Mouse (Mus musculus) stomach, postnatal 0 days (tissue): ENCODE data around the gene Tnni2. TPM values are rescaled to one million over a fixed set of nuclear protein-coding genes. Genes with fewer than 3 reads are reported as not detected.

ENCODE experiments used
- ATAC-seq: fragments of 200-750 bp; cut with Nextera tagmentation; 2 replicates; pipeline ENCODE4 v1.8.0; 2017; ENCODE audit not compliant: low FRiP score, low TSS enrichment
- DNase-seq: peaks from one replicate; pipeline ENCODE4 v3.0.0-alpha.2; 2016; ENCODE audit warnings: low spot score
- H3K27ac ChIP-seq: fragments of 300-500 bp; sonication (generic); replicated peaks from 2 replicates; pipeline ENCODE4 v1.5.1; 2014; ENCODE audit warnings: mild to moderate bottlenecking, control low read depth
- H3K27me3 ChIP-seq: fragments of 300-500 bp; sonication (generic); 2 replicates; pipeline ENCODE4 v1.6.1; 2014; ENCODE audit warnings: low read length; ENCODE audit not compliant: control insufficient read depth, insufficient read depth
- H3K36me3 ChIP-seq: fragments of 300-500 bp; sonication (generic); 2 replicates; pipeline ENCODE4 v1.6.1; 2014; ENCODE audit warnings: low read length, mixed read lengths; ENCODE audit not compliant: control insufficient read depth, insufficient read depth
- H3K4me1 ChIP-seq: fragments of 300-500 bp; sonication (generic); replicated peaks from 2 replicates; pipeline ENCODE4 v1.6.1; 2014; ENCODE audit warnings: antibody characterized with exemption; ENCODE audit not compliant: control insufficient read depth, insufficient read depth
- H3K4me2 ChIP-seq: fragments of 300-500 bp; sonication (generic); replicated peaks from 2 replicates; pipeline ENCODE4 v1.6.1; 2014; ENCODE audit warnings: low read depth, mild to moderate bottlenecking, control low read depth, moderate library complexity
- H3K4me3 ChIP-seq: fragments of 300-500 bp; sonication (generic); 2 replicates; pipeline ENCODE4 v1.5.1; 2014; ENCODE audit warnings: low read depth, low read length, control low read depth
- H3K9ac ChIP-seq: fragments of 300-500 bp; sonication (generic); 2 replicates; pipeline ENCODE4 v1.6.1; 2014; ENCODE audit warnings: mild to moderate bottlenecking, low read length, control low read depth, mixed read lengths
- H3K9me3 ChIP-seq: fragments of 300-500 bp; sonication (generic); 2 replicates; pipeline ENCODE4 v1.6.1; 2016; ENCODE audit warnings: low read length; ENCODE audit not compliant: control insufficient read depth
- CTCF ChIP-seq: IDR thresholded peaks from 2 replicates; pipeline ENCODE4 v1.5.1; 2016; ENCODE audit warnings: antibody characterized with exemption, low read depth, mild to moderate bottlenecking, moderate library complexity
- EP300 ChIP-seq: optimal IDR thresholded peaks from 2 replicates; pipeline ENCODE3; 2016; ENCODE audit warnings: antibody characterized with exemption
- WGBS: fragments of 180-500 bp; shearing (Covaris S2); extraction: QIAGEN DNeasy Blood & Tissue Kit; methylation state at CpG from one replicate; pipeline ENCODE4 v1.1.7; 2014; 5-methylcytosine and 5-hydroxymethylcytosine counted together
- polyA plus RNA-seq: library from polyadenylated mRNA; unstranded; fragments of >200 nt; fragmentation: Nextera tagmentation; extraction: Ambion mirVana; gene quantifications from 2 replicates; pipeline ENCODE4 v1.2.1, GENCODE M21; 2015

Gene Tnni2
- polyA plus RNA-seq, 1 experiment from 2014 or later, result 19.1 TPM

DNA sequence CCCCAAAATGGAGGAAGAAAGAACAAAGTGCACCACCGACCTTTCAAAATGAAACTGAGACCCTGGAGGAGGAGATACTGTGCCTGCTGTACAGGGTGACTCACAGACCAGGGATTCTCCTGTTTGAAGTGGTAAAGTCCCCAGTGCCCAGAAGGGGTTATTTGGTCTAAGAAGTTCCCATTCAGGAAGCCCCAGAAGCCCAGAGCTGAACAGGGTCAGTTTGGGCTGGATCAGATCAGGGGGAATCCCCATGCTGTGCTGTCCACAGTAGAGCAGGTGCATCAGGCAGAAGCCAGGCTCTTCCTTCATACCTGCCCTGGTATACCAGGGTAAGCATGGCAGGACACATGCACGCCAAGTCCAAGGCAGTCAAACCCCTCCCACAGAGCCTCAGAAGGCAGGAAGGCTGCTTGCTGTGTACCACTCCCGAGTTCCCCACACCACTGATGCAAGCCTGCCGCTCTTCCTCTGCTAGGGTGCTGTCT, 21.0 kb downstream of the Tnni2 start:
- 0 out of 2 replicates have a peak overlapping the region, but pooled peaks have one; percentile 41 for H3K27ac ChIP-seq
- 57% methylated on average over 4 of the region's 4 CpGs for WGBS
- no peak overlapping the region for H3K9ac ChIP-seq
- ATAC-seq, result no peak
- H3K27me3 ChIP-seq, result no peaks in the 10 kb centered on the region
- TF ChIP-seq CTCF (no peak), EP300 (no peak)
- no peaks in the 10 kb centered on the region for H3K36me3 ChIP-seq
- no peak overlapping the region for H3K4me3 ChIP-seq
- DNase-seq, result peak; percentile 12
- H3K9me3 ChIP-seq, result no peaks in the 10 kb centered on the region
- no peak overlapping the region for H3K4me2 ChIP-seq
- 0 out of 2 replicates have a peak, but pooled peaks cover 2% of the 10 kb centered on the region for H3K4me1 ChIP-seq

DNA sequence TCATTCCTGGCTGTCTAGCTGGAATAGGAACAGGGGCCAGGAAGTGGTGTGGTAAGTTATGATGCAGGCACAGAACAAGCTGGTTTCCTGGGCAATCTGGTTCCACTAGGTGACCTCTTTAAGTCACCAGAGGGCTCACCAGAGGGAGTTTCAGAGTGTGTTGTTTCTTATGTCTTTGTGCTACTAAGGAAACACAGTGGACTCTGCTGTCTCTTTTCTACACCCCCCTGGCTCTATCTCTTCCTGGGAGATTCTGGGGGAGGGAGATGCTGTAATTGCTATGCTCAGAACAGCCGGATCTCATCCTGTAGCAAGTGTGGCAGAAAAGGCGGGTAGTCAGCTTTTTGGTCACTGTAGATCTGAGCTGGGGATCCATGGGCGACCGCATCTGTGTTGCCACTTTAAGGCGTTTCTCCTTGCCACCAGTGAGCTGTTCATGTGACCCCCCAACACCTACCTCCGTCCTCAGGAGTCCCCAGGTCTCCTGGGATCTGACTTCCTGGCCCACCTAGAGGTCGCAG, 28.6 kb downstream of the Tnni2 start:
- H3K9me3 ChIP-seq, result no peaks in the 10 kb centered on the region
- peak; percentile 12 for DNase-seq
- H3K4me1 ChIP-seq, result peaks cover 8% of the 10 kb centered on the region
- no peak for TF ChIP-seq CTCF
- TF ChIP-seq EP300, result no peak
- H3K27ac ChIP-seq, result peak overlapping the region; percentile 97
- no peak for ATAC-seq
- no peaks in the 10 kb centered on the region for H3K27me3 ChIP-seq
- H3K4me2 ChIP-seq, result no peak overlapping the region
- H3K9ac ChIP-seq, result 0 out of 2 replicates have a peak overlapping the region, but pooled peaks have one; percentile 45
- no peaks in the 10 kb centered on the region for H3K36me3 ChIP-seq
- no peak overlapping the region for H3K4me3 ChIP-seq
- WGBS, result 54% methylated on average over 7 of the region's 7 CpGs

DNA sequence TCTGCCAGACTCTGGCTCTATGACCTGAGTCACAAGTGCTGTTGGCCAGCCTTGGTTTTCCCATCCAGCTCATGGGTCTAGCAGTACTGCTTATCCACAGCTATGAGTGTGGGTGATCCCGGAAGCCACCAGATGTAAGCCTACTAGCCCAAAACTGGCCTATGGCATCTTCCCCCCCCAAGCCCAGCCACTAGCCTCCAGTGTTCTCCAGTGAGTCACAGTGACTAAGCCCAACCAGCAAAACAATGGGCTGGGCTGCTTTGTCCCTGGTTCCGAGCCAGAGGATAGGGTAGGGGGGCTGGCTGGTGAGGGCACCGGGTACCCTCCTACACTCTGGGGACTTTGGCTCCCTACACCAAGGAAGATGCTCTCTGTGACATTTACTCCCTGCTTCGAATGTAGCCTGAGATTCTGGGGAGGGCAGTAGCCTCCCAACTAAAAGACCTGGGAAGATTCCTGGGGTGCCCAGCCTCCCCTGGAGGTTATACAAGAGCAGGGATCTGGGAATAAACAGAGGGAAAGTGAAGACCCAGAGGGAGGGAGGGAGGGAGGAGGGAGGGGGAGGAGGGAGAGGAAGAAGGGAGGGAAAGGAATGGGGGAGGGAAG, 29.3 kb downstream of the Tnni2 start:
- TF ChIP-seq CTCF, result no peak
- no peak for TF ChIP-seq EP300
- Histone ChIP-seq H3K4me3 (no peak overlapping the region), H3K27ac (peak overlapping the region; percentile 97), H3K9ac (peak overlapping the region; percentile 45; the same call in 1 of the 2 replicates), H3K27me3 (no peaks in the 10 kb centered on the region), H3K36me3 (no peaks in the 10 kb centered on the region), H3K9me3 (no peaks in the 10 kb centered on the region), H3K4me2 (peak overlapping the region; percentile 40; the same call in 1 of the 2 replicates), H3K4me1 (peaks cover 8% of the 10 kb centered on the region)
- 18% methylated on average over 4 of the region's 4 CpGs for WGBS
- ATAC-seq (peak; percentile 68), DNase-seq (peak; percentile 51)

- TF ChIP-seq EP300, result no peak
- TF ChIP-seq CTCF, result no peak
- ATAC-seq, result 0 out of 2 replicates have a peak, but pooled peaks have one; percentile 20
- Histone ChIP-seq H3K4me2 (peak overlapping the region; percentile 40), H3K9me3 (no peaks in the 10 kb centered on the region), H3K36me3 (no peaks in the 10 kb centered on the region), H3K4me1 (peaks cover 8% of the 10 kb centered on the region), H3K4me3 (0 out of 2 replicates have a peak overlapping the region, but pooled peaks have one; percentile 17), H3K27ac (peak overlapping the region; percentile 97), H3K9ac (peak overlapping the region; percentile 57), H3K27me3 (no peaks in the 10 kb centered on the region)
- WGBS, result 35% methylated on average over 6 of the region's 6 CpGs
- no peak for DNase-seq
Observed at GRCm38 (mm10) chr7:142471414-142471861, 29.8 kb downstream of the Tnni2 start.

DNA sequence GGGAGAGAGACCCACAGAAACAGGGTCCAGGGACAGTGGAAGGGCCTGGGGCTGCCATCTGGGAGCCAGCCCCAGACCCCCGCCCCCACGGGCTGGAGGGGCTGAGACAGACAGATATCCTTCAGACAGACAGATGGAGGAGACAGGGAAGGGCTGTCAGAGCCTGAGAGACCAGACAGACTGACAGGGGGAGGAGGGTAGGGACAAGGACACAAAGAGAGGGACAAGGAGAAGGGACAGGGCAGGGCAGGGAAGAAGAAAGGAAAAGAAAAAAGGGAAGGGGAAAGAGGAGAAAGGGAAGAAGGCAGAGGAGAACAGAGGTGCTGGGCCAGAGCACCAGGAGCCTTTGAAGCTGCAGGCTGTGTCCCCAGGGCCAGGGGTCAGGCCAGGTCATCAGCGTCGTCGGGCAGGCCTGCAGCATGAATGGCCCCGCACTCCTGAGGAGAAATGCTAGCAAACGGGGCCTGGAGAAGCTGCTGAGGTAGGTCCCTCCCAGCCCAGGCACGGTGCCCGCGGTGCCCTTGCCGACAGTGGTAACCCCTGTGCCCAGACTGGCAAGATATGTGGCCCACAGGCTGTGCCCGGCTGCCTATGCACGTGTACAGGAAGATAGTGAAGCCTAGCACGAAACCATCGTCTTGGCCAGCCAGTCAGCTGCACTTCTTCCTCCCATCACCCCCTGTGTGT, 30.4 kb downstream of the Tnni2 start:
- H3K4me3 ChIP-seq, result peak overlapping the region; percentile 17
- DNase-seq (peak; percentile 10), ATAC-seq (no peak)
- 38% methylated on average over 15 of the region's 15 CpGs for WGBS
- H3K4me1 ChIP-seq, result peaks cover 8% of the 10 kb centered on the region
- peak overlapping the region; percentile 57 for H3K9ac ChIP-seq
- no peak for TF ChIP-seq CTCF
- no peak for TF ChIP-seq EP300
- H3K9me3 ChIP-seq, result no peaks in the 10 kb centered on the region
- H3K4me2 ChIP-seq, result peak overlapping the region; percentile 40
- no peaks in the 10 kb centered on the region for H3K36me3 ChIP-seq
- no peaks in the 10 kb centered on the region for H3K27me3 ChIP-seq
- H3K27ac ChIP-seq, result peak overlapping the region; percentile 97
